ENCODE assay signal across 22 mouse cellular contexts in genomic region chr5:36809123-36809522, GRCm38 (mm10). TPM values are rescaled to one million over a fixed set of nuclear protein-coding genes. Genes with fewer than 3 reads are reported as not detected.
DNase-seq lines count a peak whose midpoint lies in the region; ATAC-seq and TF ChIP-seq lines count a peak whose summit lies in the region.
"Had no signal": no experiment of that assay in that cellular context is flagged by ENCODE, and none has a peak within 500 bp of the region (broad histone marks: within the 10 kb centered on the region; RNA-seq: fewer than 3 reads in every experiment).

No protein-coding gene starts in this region.

- peak; percentile 12; the same call in 1 of the 2 replicates for ATAC-seq in heart, postnatal 0 days (ENCODE audit: insufficient read depth, low read depth)
- ATAC-seq: forebrain, embryonic 16.5 days; intestine, embryonic 16.5 days had no signal

- peak; percentile 96 for DNase-seq in heart, adult 11 months
- DNase-seq in heart, postnatal 36 days, result no peak
- DNase-seq in heart, postnatal 0 days (ENCODE audit: low spot score), result no peak
- no peak for DNase-seq in heart, embryonic 10.5 days (ENCODE audit: low spot score)
- DNase-seq in heart, postnatal 4 days, result peak; percentile 34
- no peak for DNase-seq in kidney, adult 11 months
- no peak for DNase-seq in layer of hippocampus, adult 9-11 months
- DNase-seq: adrenal gland, adult 2 months; adrenal gland, postnatal 36 days; cerebellum, adult 11 months; cerebellum, adult 8-10 months; cerebellum, postnatal 25 days; gastrocnemius, postnatal 25 days; kidney, adult 8-10 months had no signal

- no peak overlapping the region for H3K4me2 ChIP-seq in heart, postnatal 0 days (ENCODE audit: low read depth, low read length)
- H3K4me2 ChIP-seq: embryonic facial prominence, embryonic 13.5 days; forebrain, embryonic 12.5 days; heart, embryonic 15.5 days; hindbrain, embryonic 15.5 days had no signal

- H3K4me3 ChIP-seq in heart, postnatal 0 days (ENCODE audit: low read depth, low read length), result no peak overlapping the region
- no peak overlapping the region for H3K4me3 ChIP-seq in heart, embryonic 10.5 days
- H3K4me3 ChIP-seq: embryonic facial prominence, embryonic 13.5 days; forebrain, embryonic 12.5 days; heart, embryonic 15.5 days; hindbrain, embryonic 15.5 days had no signal

- TF ChIP-seq CTCF in heart, postnatal 0 days (IDR thresholded peaks at IDR 0.05; ENCODE audit: low read depth), result no peak

- no peaks in the 10 kb centered on the region for H3K9me3 ChIP-seq in heart, postnatal 0 days (replicated peaks; ENCODE audit: control insufficient read depth, low read length)
- H3K9me3 ChIP-seq in heart, embryonic 10.5 days, result no peaks in the 10 kb centered on the region
- H3K9me3 ChIP-seq: embryonic facial prominence, embryonic 13.5 days; forebrain, embryonic 12.5 days; heart, embryonic 15.5 days; hindbrain, embryonic 15.5 days had no signal

- TF ChIP-seq EP300 in heart, postnatal 0 days (IDR thresholded peaks at IDR 0.05; ENCODE audit: low read depth), result no peak

- peaks cover 11% of the 10 kb centered on the region; the same call in 1 of the 2 replicates for H3K36me3 ChIP-seq in heart, postnatal 0 days (replicated peaks; ENCODE audit: control insufficient read depth, insufficient read depth, low read length)
- H3K36me3 ChIP-seq in heart, embryonic 10.5 days, result peaks cover 23% of the 10 kb centered on the region; the same call in 1 of the 2 replicates
- H3K36me3 ChIP-seq: embryonic facial prominence, embryonic 13.5 days; forebrain, embryonic 12.5 days; heart, embryonic 15.5 days; hindbrain, embryonic 15.5 days had no signal

- H3K9ac ChIP-seq in heart, postnatal 0 days (replicated peaks; ENCODE audit: low read depth, low read length), result no peak overlapping the region
- H3K9ac ChIP-seq: embryonic facial prominence, embryonic 13.5 days; forebrain, embryonic 12.5 days; heart, embryonic 15.5 days; hindbrain, embryonic 15.5 days had no signal

- intact Hi-C loops in heart, postnatal 36 days (cut with DNase I), result no loop called here

- no peak overlapping the region for H3K27ac ChIP-seq in heart, postnatal 0 days (ENCODE audit: low read depth)
- no peak overlapping the region for H3K27ac ChIP-seq in heart, embryonic 10.5 days
- H3K27ac ChIP-seq: embryonic facial prominence, embryonic 13.5 days; forebrain, embryonic 12.5 days; heart, embryonic 15.5 days; hindbrain, embryonic 15.5 days had no signal

- H3K27me3 ChIP-seq in heart, postnatal 0 days (ENCODE audit: control insufficient read depth, insufficient read depth, low read length), result no peaks in the 10 kb centered on the region
- H3K27me3 ChIP-seq in heart, embryonic 10.5 days (ENCODE audit: insufficient read depth, poor library complexity, severe bottlenecking), result no peaks in the 10 kb centered on the region
- H3K27me3 ChIP-seq: CH12.LX; embryonic facial prominence, embryonic 13.5 days; forebrain, embryonic 12.5 days; heart, embryonic 15.5 days; hindbrain, embryonic 15.5 days had no signal

- H3K4me1 ChIP-seq in heart, postnatal 0 days (ENCODE audit: control insufficient read depth, insufficient read depth), result peaks cover 4% of the 10 kb centered on the region; the same call in 1 of the 2 replicates
- peaks cover 16% of the 10 kb centered on the region for H3K4me1 ChIP-seq in heart, embryonic 10.5 days
- H3K4me1 ChIP-seq: embryonic facial prominence, embryonic 13.5 days; forebrain, embryonic 12.5 days; hindbrain, embryonic 15.5 days had no signal

- 62% methylated on average over 7 of the region's 7 CpGs for WGBS in heart, postnatal 0 days
- 88% methylated on average over 7 of the region's 7 CpGs for WGBS in heart, embryonic 10.5 days

RNA-seq across cellular contexts. Expression of gene Mrfap1, which starts 12.6 kb away (rescaled TPM):
- 100 to 1,000 TPM; 272 to 283 TPM for total RNA-seq in heart, postnatal 36 days (2021)
- 222 and 245 TPM in 2 replicates for total RNA-seq in heart, postnatal 0 days (2014; rRNA removed; ENCODE audit: low replicate concordance)
- 247 and 260 TPM in 2 replicates for polyA plus RNA-seq in heart, postnatal 0 days (2015; fragmentation: Nextera tagmentation; extraction: Ambion mirVana)
- polyA plus RNA-seq in heart, embryonic 10.5 days (2016; fragmentation: Nextera tagmentation; extraction: Ambion mirVana), result 366 and 466 TPM in 2 replicates
- 100 to 1,000 TPM; 306 to 323 TPM for total RNA-seq in heart, postnatal 4 days (2021)

RNA-seq across cellular contexts. Expression of gene Man2b2, which starts 21.3 kb away (rescaled TPM):
- total RNA-seq in heart, postnatal 36 days (2021), result 10 to 100 TPM; 17.8 to 20.0 TPM
- total RNA-seq in heart, postnatal 0 days (2014; rRNA removed; ENCODE audit: low replicate concordance), result 18.0 and 33.2 TPM in 2 replicates
- polyA plus RNA-seq in heart, postnatal 0 days (2015; fragmentation: Nextera tagmentation; extraction: Ambion mirVana), result 10.0 and 11.0 TPM in 2 replicates
- polyA plus RNA-seq in heart, embryonic 10.5 days (2016; fragmentation: Nextera tagmentation; extraction: Ambion mirVana), result 12.6 and 20.6 TPM in 2 replicates
- 10 to 100 TPM; 19.2 to 19.7 TPM for total RNA-seq in heart, postnatal 4 days (2021)

RNA-seq across cellular contexts. Expression of gene Ppp2r2c, which starts 59.2 kb away (rescaled TPM):
- total RNA-seq in heart, postnatal 36 days (2021), result under 1 TPM; 0.08 to 0.28 TPM
- 0.12 TPM in 1 of 2 replicates, not detected in the other for total RNA-seq in heart, postnatal 0 days (2014; rRNA removed; ENCODE audit: low replicate concordance)
- 0.04 TPM in 1 of 2 replicates, not detected in the other for polyA plus RNA-seq in heart, postnatal 0 days (2015; fragmentation: Nextera tagmentation; extraction: Ambion mirVana)
- polyA plus RNA-seq in heart, embryonic 10.5 days (2016; fragmentation: Nextera tagmentation; extraction: Ambion mirVana), result 0.03 TPM in 1 of 2 replicates, not detected in the other
- total RNA-seq in heart, postnatal 4 days (2021), result under 1 TPM; 0.19 to 0.25 TPM
- total RNA-seq: granulocyte monocyte progenitor cell, adult 5-6 weeks had no signal

Comparison
In these comparisons a context has a peak if more than half of its experiments do, and no peak if none do; other contexts are left out.
1. DNase-seq: peak in heart, adult 11 months (single experiment) and heart, postnatal 4 days (single experiment); none in heart, postnatal 36 days (0 of 2), heart, postnatal 0 days (single experiment), heart, embryonic 10.5 days (single experiment), kidney, adult 11 months (single experiment) and layer of hippocampus, adult 9-11 months (single experiment).